Mouse (Mus musculus) liver, embryonic 15.5 days (tissue): ENCODE results near the gene Mctp1. TPM values are rescaled to one million over a fixed set of nuclear protein-coding genes. Genes with fewer than 3 reads are reported as not detected.

Source experiments
- ATAC-seq: fragments of 200-750 bp; cut with Nextera tagmentation; 2 replicates; pipeline ENCODE4 v1.8.0; 2017; ENCODE audit warnings: moderate number of reproducible peaks, mild to moderate bottlenecking, moderate library complexity; ENCODE audit not compliant: insufficient read depth
- H3K27ac ChIP-seq: fragments of 300-500 bp; sonication (generic); replicated peaks from 2 replicates; pipeline ENCODE4 v1.5.1; 2015; ENCODE audit warnings: mild to moderate bottlenecking, inconsistent platforms
- H3K27me3 ChIP-seq: fragments of 300-500 bp; sonication (generic); 2 replicates; pipeline ENCODE4 v1.6.1; 2015; ENCODE audit warnings: mild to moderate bottlenecking, inconsistent platforms
- H3K36me3 ChIP-seq: fragments of 300-500 bp; sonication (generic); replicated peaks from 2 replicates; pipeline ENCODE4 v1.6.1; 2015; ENCODE audit warnings: moderate library complexity, mild to moderate bottlenecking, inconsistent platforms
- H3K4me1 ChIP-seq: fragments of 300-500 bp; sonication (generic); replicated peaks from 2 replicates; pipeline ENCODE4 v1.6.1; 2015; ENCODE audit warnings: inconsistent platforms
- H3K4me2 ChIP-seq: fragments of 300-500 bp; sonication (generic); 2 replicates; pipeline ENCODE4 v1.6.1; 2015; ENCODE audit warnings: moderate library complexity, mild to moderate bottlenecking, inconsistent platforms
- H3K4me3 ChIP-seq: fragments of 300-500 bp; sonication (generic); replicated peaks from 2 replicates; pipeline ENCODE4 v1.5.1; 2015; ENCODE audit warnings: mild to moderate bottlenecking, inconsistent platforms
- H3K9ac ChIP-seq: fragments of 300-500 bp; sonication (generic); 2 replicates; pipeline ENCODE4 v1.6.1; 2015; ENCODE audit warnings: moderate library complexity, mild to moderate bottlenecking, inconsistent platforms
- H3K9me3 ChIP-seq: fragments of 300-500 bp; sonication (generic); replicated peaks from 2 replicates; pipeline ENCODE4 v1.6.1; 2016; ENCODE audit warnings: inconsistent platforms
- WGBS: fragments of 180-500 bp; shearing (Covaris S2); methylation state at CpG from one replicate; pipeline ENCODE4 v1.1.7; 2015; ENCODE audit warnings: mixed read lengths; ENCODE audit not compliant: insufficient replicate concordance; 5-methylcytosine and 5-hydroxymethylcytosine counted together
- polyA plus RNA-seq: library from polyadenylated mRNA; unstranded; fragments of >200 nt; fragmentation: Nextera tagmentation; extraction: Ambion mirVana; gene quantifications from 2 replicates; pipeline ENCODE4 v1.2.1, GENCODE M21; 2015

Gene Mctp1
- polyA plus RNA-seq, 1 experiment from 2014 or later = 2.2 TPM

DNA sequence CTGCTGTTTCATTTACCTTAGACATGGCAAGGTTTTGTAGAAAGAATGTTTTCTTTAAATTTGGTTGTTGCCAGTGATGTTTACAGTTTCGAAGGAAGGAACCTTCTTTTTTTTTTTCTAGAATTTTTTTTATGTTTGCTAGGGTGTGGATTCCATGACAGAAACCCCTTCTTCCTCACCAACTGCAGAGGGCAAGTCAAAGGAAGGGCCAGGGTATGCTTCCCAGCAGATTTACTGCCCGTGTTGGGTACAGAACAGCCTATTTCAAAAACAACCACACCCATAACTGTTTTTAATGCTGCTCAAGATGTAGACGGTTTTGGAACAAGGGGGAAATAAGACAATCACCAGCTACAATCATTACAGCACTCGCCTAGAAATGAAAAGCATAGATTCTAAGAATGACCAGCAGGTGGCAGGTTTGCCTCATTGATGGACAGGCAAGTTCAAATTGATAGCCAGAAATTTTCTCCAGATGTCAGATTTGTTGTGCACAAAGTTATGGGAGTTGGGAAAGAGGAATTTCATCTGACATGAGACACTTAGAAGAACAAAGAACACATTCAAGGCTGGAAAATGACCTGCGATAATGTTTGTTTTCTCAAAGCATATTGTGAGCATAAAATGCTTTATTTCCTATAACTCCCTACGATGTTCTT lies 375.6 kb downstream of the Mctp1 start:
- no peak overlapping the region for H3K4me2 ChIP-seq
- no peaks in the 10 kb centered on the region for H3K9me3 ChIP-seq
- no peaks in the 10 kb centered on the region for H3K27me3 ChIP-seq
- no peaks in the 10 kb centered on the region for H3K4me1 ChIP-seq
- H3K36me3 ChIP-seq = no peaks in the 10 kb centered on the region
- H3K4me3 ChIP-seq = no peak overlapping the region
- H3K27ac ChIP-seq = no peak overlapping the region
- WGBS = 34% methylated on average over 6 of the region's 6 CpGs
- H3K9ac ChIP-seq = no peak overlapping the region
- no peak for ATAC-seq

DNA sequence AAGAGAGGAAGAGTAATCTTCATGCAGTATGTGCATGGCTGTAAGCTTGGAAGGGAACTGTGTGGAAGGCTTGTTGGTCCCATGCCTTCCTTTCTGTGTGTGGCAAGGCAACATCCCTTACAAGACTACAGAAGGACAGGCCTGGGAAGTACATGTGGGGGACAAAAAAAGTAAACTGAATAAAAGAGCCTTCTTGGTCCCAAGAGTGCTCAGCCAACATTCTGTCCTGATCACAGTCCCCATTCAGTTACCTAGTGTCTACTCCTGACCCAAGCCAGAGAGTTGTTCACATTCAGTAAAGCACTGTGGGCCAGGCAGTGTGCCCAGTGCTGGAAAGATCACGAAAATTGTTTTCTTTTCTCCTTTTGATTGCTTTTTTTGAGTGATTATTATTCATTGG lies 415.3 kb downstream of the Mctp1 start:
- Histone ChIP-seq H3K27ac (no peak overlapping the region), H3K27me3 (no peaks in the 10 kb centered on the region), H3K9me3 (no peaks in the 10 kb centered on the region), H3K4me1 (no peaks in the 10 kb centered on the region), H3K36me3 (no peaks in the 10 kb centered on the region), H3K9ac (no peak overlapping the region), H3K4me3 (no peak overlapping the region), H3K4me2 (no peak overlapping the region)
- WGBS = 64% methylated on average over 1 of the region's 1 CpGs
- no peak for ATAC-seq

- WGBS = 61% methylated on average over 6 of the region's 6 CpGs
- no peak for ATAC-seq
- no peak overlapping the region for H3K9ac ChIP-seq
These were observed 416.8 kb downstream of the Mctp1 start for GRCm38 (mm10) chr13:76801126-76801632.

DNA sequence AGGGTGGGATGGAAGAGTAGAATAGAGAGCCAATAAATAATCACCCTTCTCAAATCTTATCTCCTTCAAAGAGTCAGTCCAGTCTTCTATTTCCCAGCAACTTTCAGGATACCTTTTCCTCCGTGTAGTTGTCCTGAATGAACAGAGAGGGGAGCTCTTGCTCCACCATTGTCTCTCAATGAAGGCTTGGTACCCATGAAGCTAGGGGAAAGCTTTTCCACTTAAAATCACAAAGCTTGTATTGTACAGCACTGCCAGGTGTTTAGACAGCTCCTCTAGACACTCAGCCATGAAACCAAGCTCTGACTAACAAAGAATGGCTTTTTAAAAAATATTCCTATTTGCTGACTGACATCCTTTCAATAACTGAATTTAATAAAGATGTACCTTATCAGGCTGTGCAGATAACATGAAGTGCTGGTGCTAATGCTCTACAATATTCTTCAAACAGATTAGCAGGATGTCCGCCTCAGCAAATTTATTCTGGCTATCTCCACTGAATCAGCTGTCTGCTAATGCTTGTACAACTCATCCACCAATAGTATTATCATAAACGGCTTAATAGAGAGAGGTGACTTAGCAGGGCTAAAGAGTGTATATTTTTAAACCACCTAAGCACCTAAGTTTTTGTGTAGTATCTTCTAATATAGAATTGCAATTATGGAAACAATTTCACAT lies 417.9 kb downstream of the Mctp1 start:
- no peak for ATAC-seq
- H3K9ac ChIP-seq = no peak overlapping the region
- 39% methylated on average over 3 of the region's 3 CpGs for WGBS
- H3K4me2 ChIP-seq = no peak overlapping the region
- H3K4me3 ChIP-seq = no peak overlapping the region
- H3K27me3 ChIP-seq = no peaks in the 10 kb centered on the region
- no peak overlapping the region for H3K27ac ChIP-seq
- no peaks in the 10 kb centered on the region for H3K4me1 ChIP-seq
- H3K9me3 ChIP-seq = no peaks in the 10 kb centered on the region
- no peaks in the 10 kb centered on the region for H3K36me3 ChIP-seq

More at GRCm38 (mm10) chr13:76801126-76801632, 416.8 kb downstream of the Mctp1 start:
- H3K9me3 ChIP-seq = no peaks in the 10 kb centered on the region
- H3K4me1 ChIP-seq = no peaks in the 10 kb centered on the region
- no peak overlapping the region for H3K27ac ChIP-seq
- H3K4me2 ChIP-seq = no peak overlapping the region
- no peaks in the 10 kb centered on the region for H3K27me3 ChIP-seq
- no peak overlapping the region for H3K4me3 ChIP-seq
- H3K36me3 ChIP-seq = no peaks in the 10 kb centered on the region

GRCm38 (mm10) chr13:76802926-76803325 lies 418.6 kb downstream of the Mctp1 start:
- Histone ChIP-seq H3K4me2 (no peak overlapping the region), H3K36me3 (no peaks in the 10 kb centered on the region), H3K9me3 (no peaks in the 10 kb centered on the region), H3K27me3 (no peaks in the 10 kb centered on the region), H3K4me3 (no peak overlapping the region), H3K27ac (no peak overlapping the region), H3K9ac (no peak overlapping the region), H3K4me1 (no peaks in the 10 kb centered on the region)
- ATAC-seq = no peak
- 72% methylated on average over 9 of the region's 9 CpGs for WGBS

GRCm38 (mm10) chr13:76803799-76804198 lies 419.5 kb downstream of the Mctp1 start:
- WGBS = 65% methylated on average over 6 of the region's 6 CpGs
- no peak for ATAC-seq
- H3K4me2 ChIP-seq = no peak overlapping the region

GRCm38 (mm10) chr13:76808871-76809390 lies 424.6 kb downstream of the Mctp1 start:
- no peaks in the 10 kb centered on the region for H3K9me3 ChIP-seq
- no peak overlapping the region for H3K9ac ChIP-seq
- H3K4me1 ChIP-seq = no peaks in the 10 kb centered on the region
- ATAC-seq = no peak
- H3K4me2 ChIP-seq = no peak overlapping the region
- no peak overlapping the region for H3K27ac ChIP-seq
- H3K27me3 ChIP-seq = no peaks in the 10 kb centered on the region
- 70% methylated on average over 1 of the region's 1 CpGs for WGBS
- no peaks in the 10 kb centered on the region for H3K36me3 ChIP-seq
- H3K4me3 ChIP-seq = no peak overlapping the region

More at GRCm38 (mm10) chr13:76803799-76804198, 419.5 kb downstream of the Mctp1 start:
- H3K27me3 ChIP-seq = no peaks in the 10 kb centered on the region
- H3K36me3 ChIP-seq = no peaks in the 10 kb centered on the region
- H3K27ac ChIP-seq = no peak overlapping the region
- no peak overlapping the region for H3K4me3 ChIP-seq
- no peaks in the 10 kb centered on the region for H3K4me1 ChIP-seq
- H3K9me3 ChIP-seq = no peaks in the 10 kb centered on the region
- H3K9ac ChIP-seq = no peak overlapping the region

- H3K36me3 ChIP-seq = no peaks in the 10 kb centered on the region
- H3K27me3 ChIP-seq = no peaks in the 10 kb centered on the region
- H3K9ac ChIP-seq = no peak overlapping the region
- no peak for ATAC-seq
- 29% methylated on average over 2 of the region's 2 CpGs for WGBS
- H3K4me2 ChIP-seq = no peak overlapping the region
- H3K27ac ChIP-seq = no peak overlapping the region
- H3K9me3 ChIP-seq = no peaks in the 10 kb centered on the region
- no peak overlapping the region for H3K4me3 ChIP-seq
- no peaks in the 10 kb centered on the region for H3K4me1 ChIP-seq
These were observed 425.5 kb downstream of the Mctp1 start for GRCm38 (mm10) chr13:76809802-76810201.

DNA sequence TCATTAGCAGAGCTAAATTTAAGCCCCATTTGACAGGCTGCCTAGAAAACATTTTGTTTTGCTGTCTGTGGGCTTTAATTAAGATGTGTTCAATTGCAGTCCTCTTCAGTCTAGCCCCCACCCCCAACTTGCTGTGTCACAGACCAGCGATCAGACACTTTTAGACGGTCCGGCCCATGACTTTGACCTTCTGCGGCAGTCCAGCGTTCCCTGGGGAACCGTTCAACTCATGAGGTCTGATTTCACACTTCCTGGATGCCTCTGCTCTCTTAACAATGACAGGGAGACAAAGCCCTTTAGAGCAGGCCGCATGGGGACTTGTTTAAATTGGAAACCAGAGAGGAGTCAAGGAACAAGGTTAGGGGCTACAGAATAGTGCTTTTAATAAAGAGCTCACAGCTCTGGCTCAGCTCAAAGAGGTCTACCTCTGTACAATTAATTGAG lies 426.2 kb downstream of the Mctp1 start:
- Histone ChIP-seq H3K9ac (no peak overlapping the region), H3K4me1 (no peaks in the 10 kb centered on the region), H3K4me3 (no peak overlapping the region), H3K36me3 (no peaks in the 10 kb centered on the region), H3K9me3 (no peaks in the 10 kb centered on the region), H3K4me2 (no peak overlapping the region), H3K27me3 (no peaks in the 10 kb centered on the region), H3K27ac (no peak overlapping the region)
- no peak for ATAC-seq
- 52% methylated on average over 7 of the region's 7 CpGs for WGBS

DNA sequence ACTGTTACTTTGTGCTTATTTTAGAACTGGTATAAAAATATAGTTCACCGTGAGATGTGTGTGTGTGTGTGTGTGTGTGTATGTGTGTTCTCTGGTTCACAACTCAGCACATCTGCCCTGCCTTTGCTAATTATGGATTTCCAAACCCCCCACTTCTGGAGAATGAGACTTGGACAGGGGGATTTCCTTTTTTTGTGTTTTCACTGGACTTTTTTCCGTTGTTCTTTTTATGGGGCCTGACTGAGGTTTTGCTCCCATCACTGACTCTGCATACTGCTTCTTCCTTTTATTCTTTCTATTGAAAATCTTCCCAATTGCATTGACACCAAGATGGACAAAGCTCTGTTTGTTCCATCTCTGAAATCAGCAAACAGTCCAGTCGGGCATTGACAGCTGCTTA lies 438.7 kb downstream of the Mctp1 start:
- Histone ChIP-seq H3K9me3 (no peaks in the 10 kb centered on the region), H3K4me1 (no peaks in the 10 kb centered on the region), H3K36me3 (no peaks in the 10 kb centered on the region), H3K9ac (no peak overlapping the region), H3K27ac (no peak overlapping the region), H3K27me3 (no peaks in the 10 kb centered on the region), H3K4me3 (no peak overlapping the region), H3K4me2 (no peak overlapping the region)
- WGBS = 49% methylated on average over 3 of the region's 3 CpGs
- no peak for ATAC-seq

GRCm38 (mm10) chr13:76824932-76825694 lies 440.8 kb downstream of the Mctp1 start:
- no peak for ATAC-seq
- H3K4me3 ChIP-seq = no peak overlapping the region
- H3K27ac ChIP-seq = no peak overlapping the region
- no peaks in the 10 kb centered on the region for H3K4me1 ChIP-seq
- H3K4me2 ChIP-seq = no peak overlapping the region
- H3K9me3 ChIP-seq = no peaks in the 10 kb centered on the region
- no peaks in the 10 kb centered on the region for H3K36me3 ChIP-seq
- WGBS = 68% methylated on average over 10 of the region's 10 CpGs
- H3K27me3 ChIP-seq = no peaks in the 10 kb centered on the region
- H3K9ac ChIP-seq = no peak overlapping the region
